ENCODE assay signal across 41 mouse cellular contexts in genomic region chr6:30605111-30605510, GRCm38 (mm10). TPM values are rescaled to one million over a fixed set of nuclear protein-coding genes. Genes with fewer than 3 reads are reported as not detected.
A peak's percentile ranks its signal among the peaks of the same experiment; 100 is the strongest.
DNase-seq lines count a peak whose midpoint lies in the region; ATAC-seq lines count a peak whose summit lies in the region.
"Had no signal": no experiment of that assay in that cellular context is flagged by ENCODE, and none has a peak within 500 bp of the region (broad histone marks: within the 10 kb centered on the region; RNA-seq: fewer than 3 reads in every experiment).

No protein-coding gene starts in this region.

- peaks cover 3% of the 10 kb centered on the region; the same call in 1 of the 2 replicates for H3K4me1 ChIP-seq in heart, embryonic 10.5 days
- H3K4me1 ChIP-seq in midbrain, embryonic 11.5 days (ENCODE audit: control insufficient read depth, insufficient read depth, low read length): no peaks in the 10 kb centered on the region
- H3K4me1 ChIP-seq in midbrain, embryonic 13.5 days (replicated peaks): no peaks in the 10 kb centered on the region
- peaks cover 35% of the 10 kb centered on the region for H3K4me1 ChIP-seq in limb, embryonic 12.5 days (replicated peaks)
- H3K4me1 ChIP-seq: forebrain, embryonic 15.5 days; heart, embryonic 13.5 days had no signal

- no peak overlapping the region for H3K4me3 ChIP-seq in heart, embryonic 10.5 days
- H3K4me3 ChIP-seq in midbrain, embryonic 11.5 days (ENCODE audit: low read depth, low read length): no peak overlapping the region
- H3K4me3 ChIP-seq in midbrain, embryonic 13.5 days (replicated peaks): no peak overlapping the region
- no peak overlapping the region for H3K4me3 ChIP-seq in limb, embryonic 12.5 days (replicated peaks)
- H3K4me3 ChIP-seq: erythroblast, embryonic 14.5 days; forebrain, embryonic 15.5 days; heart, embryonic 13.5 days; neural tube, embryonic 15.5 days had no signal

- DNase-seq in heart, embryonic 10.5 days (ENCODE audit: low spot score): no peak
- DNase-seq in heart, adult 8-10 months (ENCODE audit: low spot score): no peak
- DNase-seq in midbrain, embryonic 11.5 days (ENCODE audit: low spot score, missing footprints): peak; percentile 73
- DNase-seq in kidney, postnatal 4 days: no peak
- DNase-seq in B cell, adult 2 months: no peak
- DNase-seq: adrenal gland, adult 2 months; adrenal gland, postnatal 36 days; cerebellum, adult 2 months; cerebellum, postnatal 25 days; gastrocnemius, postnatal 25 days; heart, adult 18-20 months; heart, postnatal 10 days; kidney, postnatal 25 days; lung, postnatal 36 days; midbrain, embryonic 14.5 days; retina, postnatal 1 day; right cerebral cortex, postnatal 14 days; thymus, postnatal 4 days had no signal

- H3K27ac ChIP-seq in heart, embryonic 10.5 days: peak overlapping the region; percentile 56; the same call in 1 of the 2 replicates
- H3K27ac ChIP-seq in midbrain, embryonic 11.5 days (ENCODE audit: low read depth, low read length): no peak overlapping the region
- H3K27ac ChIP-seq in midbrain, embryonic 13.5 days: no peak overlapping the region
- peak overlapping the region; percentile 82 for H3K27ac ChIP-seq in limb, embryonic 12.5 days
- H3K27ac ChIP-seq: forebrain, embryonic 15.5 days; heart, embryonic 13.5 days; neural tube, embryonic 15.5 days had no signal

- WGBS in heart, embryonic 10.5 days: 73% methylated on average over 4 of the region's 4 CpGs
- 92% methylated on average over 4 of the region's 4 CpGs for WGBS in midbrain, embryonic 11.5 days
- 95% methylated on average over 4 of the region's 4 CpGs for WGBS in midbrain, embryonic 13.5 days
- 88% methylated on average over 4 of the region's 4 CpGs for WGBS in limb, embryonic 12.5 days

- H3K4me2 ChIP-seq in midbrain, embryonic 11.5 days: no peak overlapping the region
- no peak overlapping the region for H3K4me2 ChIP-seq in midbrain, embryonic 13.5 days (replicated peaks)
- no peak overlapping the region for H3K4me2 ChIP-seq in limb, embryonic 12.5 days
- H3K4me2 ChIP-seq: forebrain, embryonic 15.5 days; heart, embryonic 13.5 days; liver, embryonic 11.5 days; neural tube, embryonic 15.5 days had no signal

- H3K36me3 ChIP-seq in heart, embryonic 10.5 days: no peaks in the 10 kb centered on the region
- H3K36me3 ChIP-seq in midbrain, embryonic 11.5 days (ENCODE audit: control insufficient read depth, insufficient read depth, low read length): no peaks in the 10 kb centered on the region
- H3K36me3 ChIP-seq in midbrain, embryonic 13.5 days: no peaks in the 10 kb centered on the region
- no peaks in the 10 kb centered on the region for H3K36me3 ChIP-seq in limb, embryonic 12.5 days
- H3K36me3 ChIP-seq: forebrain, embryonic 15.5 days; heart, embryonic 13.5 days; neural tube, embryonic 15.5 days had no signal

- H3K9ac ChIP-seq in midbrain, embryonic 11.5 days (ENCODE audit: low read length): no peak overlapping the region
- H3K9ac ChIP-seq in midbrain, embryonic 13.5 days (replicated peaks): no peak overlapping the region
- H3K9ac ChIP-seq in limb, embryonic 12.5 days (replicated peaks): no peak overlapping the region
- H3K9ac ChIP-seq: forebrain, embryonic 15.5 days; heart, embryonic 13.5 days; neural tube, embryonic 15.5 days had no signal

- ATAC-seq in midbrain, embryonic 11.5 days (ENCODE audit: low FRiP score): no peak
- ATAC-seq in midbrain, embryonic 13.5 days: no peak
- no peak for ATAC-seq in limb, embryonic 12.5 days (ENCODE audit: insufficient number of reproducible peaks, insufficient read depth, low FRiP score, low TSS enrichment, low read depth)
- ATAC-seq: activated CD4-positive, CD25-positive, alpha-beta regulatory T cell, adult 4 months; forebrain, embryonic 15.5 days; hindbrain, embryonic 16.5 days; intestine, postnatal 0 days had no signal

- no peaks in the 10 kb centered on the region for H3K9me3 ChIP-seq in heart, embryonic 10.5 days
- no peaks in the 10 kb centered on the region for H3K9me3 ChIP-seq in midbrain, embryonic 11.5 days (ENCODE audit: control insufficient read depth, low read length)
- no peaks in the 10 kb centered on the region for H3K9me3 ChIP-seq in midbrain, embryonic 13.5 days
- H3K9me3 ChIP-seq in limb, embryonic 12.5 days: no peaks in the 10 kb centered on the region
- H3K9me3 ChIP-seq: forebrain, embryonic 15.5 days; heart, embryonic 13.5 days; neural tube, embryonic 15.5 days had no signal

- H3K27me3 ChIP-seq in heart, embryonic 10.5 days (ENCODE audit: insufficient read depth, poor library complexity, severe bottlenecking): no peaks in the 10 kb centered on the region
- no peaks in the 10 kb centered on the region for H3K27me3 ChIP-seq in midbrain, embryonic 11.5 days (ENCODE audit: control insufficient read depth, insufficient read depth, low read length)
- no peaks in the 10 kb centered on the region for H3K27me3 ChIP-seq in midbrain, embryonic 13.5 days
- no peaks in the 10 kb centered on the region for H3K27me3 ChIP-seq in limb, embryonic 12.5 days
- H3K27me3 ChIP-seq: forebrain, embryonic 15.5 days; heart, embryonic 13.5 days; neural tube, embryonic 15.5 days had no signal

RNA-seq across cellular contexts. Expression of gene Cpa5, which starts 5.7 kb away (rescaled TPM):
- polyA plus RNA-seq in heart, embryonic 10.5 days (2016; fragmentation: Nextera tagmentation; extraction: Ambion mirVana): 0.97 and 2.1 TPM in 2 replicates
- total RNA-seq in heart, adult 8-10 months (2022): not detected
- polyA plus RNA-seq in midbrain, embryonic 11.5 days (2014; fragmentation: Nextera tagmentation; extraction: Ambion mirVana): 0.25 and 0.46 TPM in 2 replicates
- polyA plus RNA-seq in midbrain, embryonic 13.5 days (2015; fragmentation: Nextera tagmentation; extraction: Ambion mirVana): 0.10 TPM in 1 of 2 replicates, not detected in the other
- 0.14 and 0.33 TPM in 2 replicates for polyA plus RNA-seq in limb, embryonic 12.5 days (2016; fragmentation: Nextera tagmentation; extraction: Ambion mirVana)
- total RNA-seq: adrenal gland, adult 2 months; adrenal gland, postnatal 36 days; gastrocnemius, adult 18-20 months; gastrocnemius, postnatal 25 days; heart, adult 18-20 months; heart, postnatal 10 days; layer of hippocampus, adult 8-10 months; layer of hippocampus, postnatal 25 days; left cerebral cortex, adult 8-10 months; left cerebral cortex, postnatal 36 days; megakaryocyte, adult 5-6 weeks had no signal
- polyA plus RNA-seq: activated CD4-positive, CD25-positive, alpha-beta regulatory T cell, adult 4 months; adrenal gland, adult 2 months; cerebellum, adult 2 months; erythroblast, embryonic 14.5 days; frontal cortex, adult 2 months; hindbrain, embryonic 11.5 days; intestine, postnatal 0 days; liver, embryonic 11.5 days; liver, embryonic 16.5 days; lung, embryonic 16.5 days; midbrain, embryonic 14.5 days; neural tube, embryonic 15.5 days; small intestine, adult 2 months; thymus, postnatal 0 days had no signal

RNA-seq across cellular contexts. Expression of gene Cpa1, which starts 33.9 kb away (rescaled TPM):
- 3.9 and 4.3 TPM in 2 replicates for polyA plus RNA-seq in heart, embryonic 10.5 days (2016; fragmentation: Nextera tagmentation; extraction: Ambion mirVana)
- total RNA-seq in heart, adult 8-10 months (2022): under 1 TPM in 2 of 4 experiments, not detected in 2; 0.19 to 0.20 TPM
- 0.08 TPM in 1 of 2 replicates, not detected in the other for polyA plus RNA-seq in midbrain, embryonic 11.5 days (2014; fragmentation: Nextera tagmentation; extraction: Ambion mirVana)
- 0.63 and 0.79 TPM in 2 replicates for polyA plus RNA-seq in midbrain, embryonic 13.5 days (2015; fragmentation: Nextera tagmentation; extraction: Ambion mirVana)
- polyA plus RNA-seq in limb, embryonic 12.5 days (2016; fragmentation: Nextera tagmentation; extraction: Ambion mirVana): 0.40 and 0.64 TPM in 2 replicates
- total RNA-seq: adrenal gland, adult 2 months; adrenal gland, postnatal 36 days; gastrocnemius, adult 18-20 months; gastrocnemius, postnatal 25 days; heart, adult 18-20 months; layer of hippocampus, adult 8-10 months; layer of hippocampus, postnatal 25 days; left cerebral cortex, adult 8-10 months; left cerebral cortex, postnatal 36 days; megakaryocyte, adult 5-6 weeks had no signal
- polyA plus RNA-seq: activated CD4-positive, CD25-positive, alpha-beta regulatory T cell, adult 4 months; adrenal gland, adult 2 months; cerebellum, adult 2 months; erythroblast, embryonic 14.5 days; frontal cortex, adult 2 months had no signal

RNA-seq across cellular contexts. Expression of gene Cpa4, which starts 36.9 kb away (rescaled TPM):
- 1.2 and 1.7 TPM in 2 replicates for polyA plus RNA-seq in heart, embryonic 10.5 days (2016; fragmentation: Nextera tagmentation; extraction: Ambion mirVana)
- not detected for total RNA-seq in heart, adult 8-10 months (2022)
- polyA plus RNA-seq in midbrain, embryonic 11.5 days (2014; fragmentation: Nextera tagmentation; extraction: Ambion mirVana): 2.1 and 2.2 TPM in 2 replicates
- polyA plus RNA-seq in midbrain, embryonic 13.5 days (2015; fragmentation: Nextera tagmentation; extraction: Ambion mirVana): 2.4 and 2.5 TPM in 2 replicates
- polyA plus RNA-seq in limb, embryonic 12.5 days (2016; fragmentation: Nextera tagmentation; extraction: Ambion mirVana): 1.9 TPM in 2 replicates
- total RNA-seq: gastrocnemius, adult 18-20 months; gastrocnemius, postnatal 25 days; heart, adult 18-20 months; layer of hippocampus, postnatal 25 days; megakaryocyte, adult 5-6 weeks had no signal
- polyA plus RNA-seq: erythroblast, embryonic 14.5 days; small intestine, adult 2 months; testis, adult 2 months; thymus, postnatal 0 days had no signal

Comparison
In these comparisons a context has a peak if more than half of its experiments do, and no peak if none do; other contexts are left out.
1. H3K27ac ChIP-seq: peak in heart, embryonic 10.5 days (single experiment) and limb, embryonic 12.5 days (single experiment); none in midbrain, embryonic 11.5 days (single experiment) and midbrain, embryonic 13.5 days (single experiment).